Mouse (Mus musculus) neural tube, embryonic 14.5 days (tissue): ENCODE data around the gene Adamts4. TPM values are rescaled to one million over a fixed set of nuclear protein-coding genes. Genes with fewer than 3 reads are reported as not detected.
"Not testable (repeated sequence)": the region's sequence is repeated elsewhere in the genome, so short reads cannot be mapped to it uniquely, and the experiment has no call there.

Experiments used
- ATAC-seq: fragments of 200-750 bp; cut with Nextera tagmentation; 2 replicates; pipeline ENCODE4 v1.8.0; 2017; ENCODE audit warnings: low read depth, mild to moderate bottlenecking, moderate TSS enrichment, moderate library complexity
- H3K27ac ChIP-seq: fragments of 300-500 bp; sonication (generic); 2 replicates; pipeline ENCODE4 v1.5.1; 2014; ENCODE audit warnings: low read depth, mild to moderate bottlenecking, control low read depth, low read length, moderate library complexity, mixed read lengths
- H3K27me3 ChIP-seq: fragments of 300-500 bp; sonication (generic); 2 replicates; pipeline ENCODE4 v1.6.1; 2014; ENCODE audit warnings: low read length; ENCODE audit not compliant: control insufficient read depth, insufficient read depth
- H3K36me3 ChIP-seq: fragments of 300-500 bp; sonication (generic); 2 replicates; pipeline ENCODE4 v1.6.1; 2014; ENCODE audit warnings: low read length, mixed read lengths; ENCODE audit not compliant: control insufficient read depth, insufficient read depth
- H3K4me1 ChIP-seq: fragments of 300-500 bp; sonication (generic); 2 replicates; pipeline ENCODE4 v1.6.1; 2014; ENCODE audit warnings: low read length; ENCODE audit not compliant: control insufficient read depth, insufficient read depth
- H3K4me2 ChIP-seq: fragments of 300-500 bp; sonication (generic); 2 replicates; pipeline ENCODE4 v1.6.1; 2014; ENCODE audit warnings: mild to moderate bottlenecking, low read depth, low read length, control low read depth
- H3K4me3 ChIP-seq: fragments of 300-500 bp; sonication (generic); 2 replicates; pipeline ENCODE4 v1.5.1; 2014; ENCODE audit warnings: low read depth, low read length, control low read depth, mixed read lengths
- H3K9ac ChIP-seq: fragments of 300-500 bp; sonication (generic); replicated peaks from 2 replicates; pipeline ENCODE4 v1.6.1; 2014; ENCODE audit warnings: low read depth, mild to moderate bottlenecking, control low read depth, low read length, mixed read lengths
- H3K9me3 ChIP-seq: fragments of 300-500 bp; sonication (generic); 2 replicates; pipeline ENCODE4 v1.6.1; 2016; ENCODE audit warnings: low read length; ENCODE audit not compliant: control insufficient read depth
- WGBS: fragments of 180-500 bp; shearing (Covaris S2); extraction: QIAGEN DNeasy Blood & Tissue Kit; methylation state at CpG from one replicate; pipeline ENCODE4 v1.1.7; 2014; 5-methylcytosine and 5-hydroxymethylcytosine counted together
- polyA plus RNA-seq: library from polyadenylated mRNA; unstranded; fragments of >200 nt; fragmentation: Nextera tagmentation; extraction: Ambion mirVana; gene quantifications from 2 replicates; pipeline ENCODE4 v1.2.1, GENCODE M21; 2014

Adamts4 gene
- polyA plus RNA-seq, 1 experiment from 2014 or later = 1.3 TPM

DNA sequence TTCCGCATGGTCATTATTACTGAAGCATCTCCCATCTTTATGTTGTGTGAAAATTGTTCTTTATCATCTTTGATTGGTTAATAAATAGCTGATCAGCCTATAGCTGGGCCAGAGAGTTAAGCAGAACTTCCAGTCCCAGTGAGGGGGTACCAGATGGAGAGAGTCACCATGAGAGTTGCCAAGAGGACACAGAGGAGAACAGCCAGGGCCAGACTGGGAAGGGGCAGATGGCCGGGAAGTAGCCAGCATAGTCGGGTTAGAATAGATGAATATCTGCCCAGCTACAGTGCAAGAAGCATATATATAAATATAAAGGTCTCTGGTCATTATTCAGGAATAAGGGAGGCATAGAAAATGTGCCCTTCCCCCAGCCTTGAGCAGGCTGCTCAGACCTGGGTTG, 48.0 kb downstream of the Adamts4 start:
- Histone ChIP-seq H3K27me3 (no peaks in the 10 kb centered on the region; the same call in 1 of the 2 replicates), H3K9ac (no peak overlapping the region), H3K4me1 (peaks cover 7% of the 10 kb centered on the region), H3K27ac (no peak overlapping the region), H3K4me3 (no peak overlapping the region), H3K36me3 (no peaks in the 10 kb centered on the region), H3K9me3 (no peaks in the 10 kb centered on the region), H3K4me2 (no peak overlapping the region)
- no peak for ATAC-seq
- 75% methylated on average over 3 of the region's 3 CpGs for WGBS

- 70% methylated on average over 5 of the region's 5 CpGs for WGBS
- ATAC-seq, H3K4me3 ChIP-seq, H3K4me2 ChIP-seq, H3K27me3 ChIP-seq, H3K36me3 ChIP-seq, H3K4me1 ChIP-seq, H3K27ac ChIP-seq, H3K9ac ChIP-seq, H3K9me3 ChIP-seq: not testable (repeated sequence)
Observed at GRCm38 (mm10) chr1:171306157-171306556, 55.9 kb downstream of the Adamts4 start.

DNA sequence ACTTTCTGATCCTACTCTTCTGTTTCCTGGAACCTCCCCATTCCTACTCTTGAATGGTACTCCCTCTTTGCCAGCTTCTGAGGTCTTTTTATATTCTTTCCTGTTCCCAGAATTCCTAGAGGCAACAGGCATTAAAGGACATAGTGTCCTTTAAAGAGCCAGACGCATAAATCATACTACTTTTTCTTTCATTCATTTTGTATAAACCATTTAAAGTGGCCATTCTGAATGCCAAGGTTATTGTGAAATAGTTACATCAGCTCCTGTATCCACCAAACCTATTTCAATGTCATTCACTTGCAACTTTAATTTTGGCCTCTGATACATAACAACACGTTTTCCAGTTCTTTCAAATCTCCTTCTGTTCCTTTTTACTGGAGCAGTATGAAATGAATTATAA, 59.1 kb downstream of the Adamts4 start:
- Histone ChIP-seq H3K27ac (no peak overlapping the region), H3K9ac (no peak overlapping the region), H3K36me3 (no peaks in the 10 kb centered on the region), H3K4me2 (no peak overlapping the region), H3K27me3 (no peaks in the 10 kb centered on the region), H3K9me3 (no peaks in the 10 kb centered on the region), H3K4me3 (no peak overlapping the region), H3K4me1 (no peaks in the 10 kb centered on the region)
- WGBS = 71% methylated on average over 2 of the region's 2 CpGs
- ATAC-seq = no peak

Other genes with a start within 250 kb of the Adamts4 start
- 0.49 TPM in 1 of 2 replicates, not detected in the other for gene Fcgr4, start 231.5 kb upstream of the Adamts4 start, polyA plus RNA-seq
- gene Fcgr3, start 185.5 kb upstream of the Adamts4 start, polyA plus RNA-seq = 5.5 and 8.8 TPM in 2 replicates
- gene Cfap126, start 136.5 kb upstream of the Adamts4 start, polyA plus RNA-seq = 2.4 and 5.0 TPM in 2 replicates
- 297 and 334 TPM in 2 replicates for gene Sdhc, start 99.8 kb upstream of the Adamts4 start, polyA plus RNA-seq
- gene Mpz, start 99.7 kb upstream of the Adamts4 start, polyA plus RNA-seq = 11.8 TPM in 1 of 2 replicates, not detected in the other
- gene Pcp4l1, start 54.2 kb upstream of the Adamts4 start, polyA plus RNA-seq = 31.8 and 41.6 TPM in 2 replicates
- gene Nr1i3, start 36.5 kb upstream of the Adamts4 start, polyA plus RNA-seq = 0.20 and 0.32 TPM in 2 replicates
- 41.5 and 45.5 TPM in 2 replicates for gene Tomm40l, start 27.9 kb upstream of the Adamts4 start, polyA plus RNA-seq
- 7.9 and 8.2 TPM in 2 replicates for gene Apoa2, start 25.4 kb upstream of the Adamts4 start, polyA plus RNA-seq
- gene Fcer1g, start 16.1 kb upstream of the Adamts4 start, polyA plus RNA-seq = 10.2 and 33.2 TPM in 2 replicates
- gene Ndufs2, start 967 bp downstream of the Adamts4 start, polyA plus RNA-seq = 234 and 253 TPM in 2 replicates
- 96.5 and 98.1 TPM in 2 replicates for gene B4galt3, start 19.9 kb downstream of the Adamts4 start, polyA plus RNA-seq
- 49.2 and 51.2 TPM in 2 replicates for gene Ppox, start 30.8 kb downstream of the Adamts4 start, polyA plus RNA-seq
- 76.8 and 87.9 TPM in 2 replicates for gene Usp21, start 37.6 kb downstream of the Adamts4 start, polyA plus RNA-seq
- 116 and 124 TPM in 2 replicates for gene Ufc1, start 44.6 kb downstream of the Adamts4 start, polyA plus RNA-seq
- 48.0 and 49.7 TPM in 2 replicates for gene Dedd, start 78.7 kb downstream of the Adamts4 start, polyA plus RNA-seq
- gene Nit1, start 95.2 kb downstream of the Adamts4 start, polyA plus RNA-seq = 40.2 and 43.5 TPM in 2 replicates
- gene Pfdn2, start 95.2 kb downstream of the Adamts4 start, polyA plus RNA-seq = 58.1 and 67.6 TPM in 2 replicates
- gene Klhdc9, start 110.4 kb downstream of the Adamts4 start, polyA plus RNA-seq = 3.2 and 5.3 TPM in 2 replicates
- gene Nectin4, start 119.7 kb downstream of the Adamts4 start, polyA plus RNA-seq = 2.2 and 2.8 TPM in 2 replicates
- 0.25 and 0.61 TPM in 2 replicates for gene Arhgap30, start 138.5 kb downstream of the Adamts4 start, polyA plus RNA-seq
- 164 and 191 TPM in 2 replicates for gene Usf1, start 160.9 kb downstream of the Adamts4 start, polyA plus RNA-seq
- gene Tstd1, start 168.5 kb downstream of the Adamts4 start, polyA plus RNA-seq = 2.9 and 3.8 TPM in 2 replicates
- gene F11r, start 187.1 kb downstream of the Adamts4 start, polyA plus RNA-seq = 8.0 and 13.5 TPM in 2 replicates